Mouse (Mus musculus): ENCODE measurements around the gene Olfr1564.

DNA sequence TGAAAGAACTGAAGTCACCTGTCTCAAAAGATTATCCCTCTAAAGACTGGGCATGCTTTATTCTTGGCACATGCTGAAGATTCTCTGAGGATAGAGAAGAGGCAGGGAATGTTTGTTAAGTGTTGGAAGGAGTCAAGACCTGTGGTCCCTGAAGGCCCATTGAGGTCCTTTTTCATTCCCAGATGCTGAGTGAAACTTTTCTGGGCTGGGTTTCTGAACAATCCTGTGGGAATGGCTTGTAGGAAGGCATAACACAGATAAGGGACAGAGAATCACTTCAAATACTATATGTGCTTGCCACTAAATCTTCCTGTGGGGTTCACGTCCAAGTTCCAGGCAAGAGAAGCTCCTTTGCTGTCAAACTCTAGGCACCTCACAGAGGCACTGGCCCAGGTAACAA, 42.9 kb upstream of the Olfr1564 start, which contains the start of gene Olfr63:
- TF ChIP-seq CTCF (IDR thresholded peaks at IDR 0.05; ENCODE audit: extremely low read depth, insufficient read depth, insufficient read length, insufficient replicate concordance) (no peak), POLR2A (IDR thresholded peaks at IDR 0.05; ENCODE audit: low read depth, low read length) (no peak)

Data from spleen, adult 2 months (tissue).